10 mouse cellular contexts compared by ENCODE assay signal in the genomic region with DNA sequence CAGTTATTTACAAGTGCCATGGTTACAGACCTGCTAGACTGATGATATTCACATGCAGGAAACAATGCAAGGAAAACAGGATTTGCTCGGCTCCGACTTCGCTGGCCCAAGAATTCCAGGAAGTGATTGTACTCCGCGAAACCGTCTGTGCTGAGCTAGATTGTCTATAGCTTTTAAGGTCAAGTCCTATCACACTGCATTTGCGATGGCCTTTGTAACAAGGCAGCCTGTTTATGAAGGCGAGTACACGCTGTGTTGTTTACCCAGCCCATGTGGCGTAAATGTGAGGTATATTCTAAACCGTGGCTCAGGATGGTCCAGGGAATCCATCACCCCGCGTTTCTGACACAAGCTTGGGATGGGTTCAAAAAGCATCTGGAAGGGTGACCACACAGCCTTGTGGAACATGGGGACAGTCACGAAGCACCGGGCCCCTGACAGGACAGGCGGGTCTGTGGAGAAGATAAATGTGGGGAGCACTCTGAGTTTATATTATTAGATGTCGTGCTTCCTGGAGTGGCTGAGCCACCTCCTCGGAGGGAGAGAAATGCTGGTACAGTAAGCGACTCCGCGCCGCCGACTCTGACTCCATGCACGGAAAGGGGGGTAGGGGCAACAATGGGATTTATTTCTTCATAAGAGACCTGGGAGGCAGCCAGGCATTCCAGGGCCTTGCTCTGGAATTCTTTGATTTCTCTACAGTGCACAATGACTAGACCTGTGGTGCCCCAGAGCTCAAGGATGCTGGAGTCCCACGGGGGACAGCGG.
DNase-seq lines count a peak whose midpoint lies in the region; ATAC-seq and TF ChIP-seq lines count a peak whose summit lies in the region.
"Had no signal": no experiment of that assay in that cellular context is flagged by ENCODE, and none has a peak within 500 bp of the region (broad histone marks: within the 10 kb centered on the region; RNA-seq: fewer than 3 reads in every experiment).

No protein-coding gene starts in this region.

- TF ChIP-seq POLR2A in liver, adult 2 months (IDR thresholded peaks at IDR 0.05; ENCODE audit: extremely low read depth, insufficient read depth, low read length), result no peak

- WGBS in midbrain, embryonic 10.5 days, result 84% methylated on average over 26 of the region's 26 CpGs
- WGBS in midbrain, embryonic 14.5 days, result 68% methylated on average over 26 of the region's 26 CpGs
- 69% methylated on average over 26 of the region's 26 CpGs for WGBS in liver, adult 2 months
- WGBS in stomach, embryonic 15.5 days, result 55% methylated on average over 26 of the region's 26 CpGs
- WGBS in forebrain, postnatal 0 days, result 87% methylated on average over 26 of the region's 26 CpGs
- 81% methylated on average over 26 of the region's 26 CpGs for WGBS in hindbrain, embryonic 13.5 days

- no peaks in the 10 kb centered on the region for H3K27me3 ChIP-seq in midbrain, embryonic 10.5 days (ENCODE audit: low read depth, poor library complexity, severe bottlenecking)
- no peaks in the 10 kb centered on the region for H3K27me3 ChIP-seq in midbrain, embryonic 14.5 days (ENCODE audit: control insufficient read depth, insufficient read depth, low read length)
- no peaks in the 10 kb centered on the region for H3K27me3 ChIP-seq in liver, adult 2 months (ENCODE audit: control insufficient read depth, insufficient read depth, low read length)
- no peaks in the 10 kb centered on the region for H3K27me3 ChIP-seq in stomach, embryonic 15.5 days (replicated peaks)
- no peaks in the 10 kb centered on the region for H3K27me3 ChIP-seq in forebrain, postnatal 0 days (ENCODE audit: insufficient read depth, low read length)
- H3K27me3 ChIP-seq in hindbrain, embryonic 13.5 days, result no peaks in the 10 kb centered on the region

- no peak for DNase-seq in midbrain, embryonic 10.5 days (ENCODE audit: low spot score)
- DNase-seq in midbrain, embryonic 14.5 days, result no peak
- DNase-seq in heart, postnatal 4 days, result peak; percentile 45
- peak; percentile 15 for DNase-seq in liver, adult 2 months (ENCODE audit: extremely low read depth, low read depth, low spot score)
- no peak for DNase-seq in forebrain, postnatal 0 days
- no peak for DNase-seq in urinary bladder, postnatal 10 days (ENCODE audit: low spot score)

- H3K9ac ChIP-seq in midbrain, embryonic 14.5 days (replicated peaks; ENCODE audit: low read length), result no peak overlapping the region
- no peak overlapping the region for H3K9ac ChIP-seq in liver, adult 2 months (ENCODE audit: low read depth, low read length)
- no peak overlapping the region for H3K9ac ChIP-seq in stomach, embryonic 15.5 days
- H3K9ac ChIP-seq in forebrain, postnatal 0 days, result no peak overlapping the region
- H3K9ac ChIP-seq in hindbrain, embryonic 13.5 days, result no peak overlapping the region

- 0 out of 2 replicates have a peak, but pooled peaks cover 4% of the 10 kb centered on the region for H3K4me1 ChIP-seq in midbrain, embryonic 10.5 days
- H3K4me1 ChIP-seq in midbrain, embryonic 14.5 days (ENCODE audit: control insufficient read depth, insufficient read depth, low read length), result no peaks in the 10 kb centered on the region
- no peaks in the 10 kb centered on the region for H3K4me1 ChIP-seq in liver, adult 2 months (ENCODE audit: control insufficient read depth, insufficient read depth, low read length)
- H3K4me1 ChIP-seq in stomach, embryonic 15.5 days, result no peaks in the 10 kb centered on the region
- H3K4me1 ChIP-seq in forebrain, postnatal 0 days (ENCODE audit: insufficient read depth), result no peaks in the 10 kb centered on the region
- H3K4me1 ChIP-seq in hindbrain, embryonic 13.5 days (replicated peaks), result no peaks in the 10 kb centered on the region; the same call in 1 of the 2 replicates

- H3K9me3 ChIP-seq in midbrain, embryonic 10.5 days (replicated peaks), result no peaks in the 10 kb centered on the region
- no peaks in the 10 kb centered on the region for H3K9me3 ChIP-seq in midbrain, embryonic 14.5 days (ENCODE audit: control insufficient read depth, low read length)
- no peaks in the 10 kb centered on the region for H3K9me3 ChIP-seq in stomach, embryonic 15.5 days
- no peaks in the 10 kb centered on the region for H3K9me3 ChIP-seq in forebrain, postnatal 0 days (ENCODE audit: low read length)
- no peaks in the 10 kb centered on the region for H3K9me3 ChIP-seq in hindbrain, embryonic 13.5 days

- 0 out of 2 replicates have a peak overlapping the region, but pooled peaks have one; percentile 23 for H3K27ac ChIP-seq in midbrain, embryonic 10.5 days (replicated peaks)
- no peak overlapping the region for H3K27ac ChIP-seq in midbrain, embryonic 14.5 days (replicated peaks; ENCODE audit: low read depth, low read length)
- H3K27ac ChIP-seq in liver, adult 2 months (replicated peaks; ENCODE audit: insufficient read depth, low read depth, low read length), result 0 out of 2 replicates have a peak overlapping the region, but pooled peaks have one; percentile 18
- peak overlapping the region; percentile 13; the same call in 1 of the 2 replicates for H3K27ac ChIP-seq in stomach, embryonic 15.5 days
- no peak overlapping the region for H3K27ac ChIP-seq in forebrain, postnatal 0 days (ENCODE audit: low read depth, low read length)
- no peak overlapping the region for H3K27ac ChIP-seq in hindbrain, embryonic 13.5 days
- H3K27ac ChIP-seq: layer of hippocampus, adult 2 months had no signal

- no peaks in the 10 kb centered on the region for H3K79me2 ChIP-seq in liver, adult 2 months (ENCODE audit: control insufficient read depth, insufficient read depth, low read length)

- no peaks in the 10 kb centered on the region for H3K36me3 ChIP-seq in midbrain, embryonic 10.5 days
- no peaks in the 10 kb centered on the region for H3K36me3 ChIP-seq in midbrain, embryonic 14.5 days (ENCODE audit: control insufficient read depth, insufficient read depth, low read length)
- H3K36me3 ChIP-seq in liver, adult 2 months (ENCODE audit: control insufficient read depth, insufficient read depth, low read length), result no peaks in the 10 kb centered on the region
- H3K36me3 ChIP-seq in stomach, embryonic 15.5 days, result no peaks in the 10 kb centered on the region
- H3K36me3 ChIP-seq in forebrain, postnatal 0 days (ENCODE audit: insufficient read depth), result no peaks in the 10 kb centered on the region
- H3K36me3 ChIP-seq in hindbrain, embryonic 13.5 days, result no peaks in the 10 kb centered on the region

- TF ChIP-seq CTCF in liver, adult 2 months (IDR thresholded peaks at IDR 0.05; ENCODE audit: low read depth, low read length), result no peak
- no peak for TF ChIP-seq CTCF in forebrain, postnatal 0 days (IDR thresholded peaks at IDR 0.05; ENCODE audit: low read depth)

- no peak for ATAC-seq in midbrain, embryonic 14.5 days (ENCODE audit: low FRiP score, low TSS enrichment)
- ATAC-seq in stomach, embryonic 15.5 days (ENCODE audit: insufficient read depth, low FRiP score, low read depth), result no peak
- no peak for ATAC-seq in forebrain, postnatal 0 days
- ATAC-seq in hindbrain, embryonic 13.5 days (ENCODE audit: low FRiP score), result no peak

- H3K4me3 ChIP-seq in midbrain, embryonic 10.5 days, result no peak overlapping the region
- H3K4me3 ChIP-seq in midbrain, embryonic 14.5 days (replicated peaks; ENCODE audit: low read depth, low read length), result no peak overlapping the region
- H3K4me3 ChIP-seq in liver, adult 2 months (ENCODE audit: insufficient read depth, low read depth, low read length), result no peak overlapping the region
- H3K4me3 ChIP-seq in stomach, embryonic 15.5 days (replicated peaks), result no peak overlapping the region
- H3K4me3 ChIP-seq in forebrain, postnatal 0 days (ENCODE audit: low read depth, low read length), result no peak overlapping the region
- no peak overlapping the region for H3K4me3 ChIP-seq in hindbrain, embryonic 13.5 days
- H3K4me3 ChIP-seq: erythroblast, embryonic 14.5 days; layer of hippocampus, adult 2 months had no signal

- H3K4me2 ChIP-seq in midbrain, embryonic 14.5 days (ENCODE audit: low read length), result no peak overlapping the region
- H3K4me2 ChIP-seq in stomach, embryonic 15.5 days, result peak overlapping the region; percentile 26; the same call in 1 of the 2 replicates
- no peak overlapping the region for H3K4me2 ChIP-seq in forebrain, postnatal 0 days (ENCODE audit: low read depth)
- H3K4me2 ChIP-seq in hindbrain, embryonic 13.5 days, result no peak overlapping the region

Comparison
In these comparisons a context has a peak if more than half of its experiments do, and no peak if none do; other contexts are left out.
1. H3K27ac ChIP-seq: peak in midbrain, embryonic 10.5 days (single experiment), liver, adult 2 months (single experiment) and stomach, embryonic 15.5 days (single experiment); none in midbrain, embryonic 14.5 days (single experiment), forebrain, postnatal 0 days (single experiment) and hindbrain, embryonic 13.5 days (single experiment).
2. DNase-seq: peak in heart, postnatal 4 days (single experiment) and liver, adult 2 months (single experiment); none in midbrain, embryonic 10.5 days (single experiment), midbrain, embryonic 14.5 days (single experiment), forebrain, postnatal 0 days (single experiment) and urinary bladder, postnatal 10 days (single experiment).